Mouse (Mus musculus) kidney, adult 2 months (tissue): ENCODE measurements around the gene Cntnap2.

Source experiments
- CTCF ChIP-seq: fragments of 200-500 bp; conservative IDR thresholded peaks from 2 replicates; pipeline ENCODE4 v1.5.1; 2011; ENCODE audit warnings: low read depth, mild to moderate bottlenecking, control low read depth, low read length, moderate library complexity, mixed read lengths; ENCODE audit not compliant: insufficient read depth, insufficient read length
- POLR2A ChIP-seq: fragments of 200-500 bp; IDR thresholded peaks from one replicate; pipeline ENCODE4 v1.6.1; 2011; ENCODE audit warnings: low read depth, low read length, control low read depth

- no peak for TF ChIP-seq CTCF
- TF ChIP-seq POLR2A, result no peak
Observed at GRCm38 (mm10) chr6:47109582-47110220, 2050.5 kb downstream of the Cntnap2 start.
